Mouse (Mus musculus): ENCODE results near the gene Gm17509.

DNA sequence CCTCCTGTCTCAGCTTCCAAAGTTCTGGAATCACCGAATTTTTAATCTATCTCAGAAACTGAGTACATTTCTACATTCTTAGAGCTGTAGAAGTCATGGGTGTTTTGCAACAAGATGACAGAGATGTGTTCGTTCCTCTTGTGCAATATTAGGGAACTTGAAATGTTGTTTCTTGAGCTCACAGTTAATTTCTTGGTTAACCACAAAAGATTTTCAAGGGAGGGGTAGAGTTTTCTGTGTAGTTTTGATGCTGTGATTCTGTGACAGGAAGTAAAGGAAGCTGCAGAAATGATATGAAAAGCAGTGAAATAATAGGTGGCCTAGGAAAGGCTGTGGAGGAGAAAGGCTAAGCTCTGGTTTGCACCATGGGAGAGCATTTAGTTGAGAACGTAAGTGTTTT, 21.2 kb upstream of the Gm17509 start:
- TF ChIP-seq CTCF (conservative IDR thresholded peaks at IDR 0.05; ENCODE audit: low read length) (no peak), NANOG (IDR thresholded peaks at IDR 0.05; ENCODE audit: borderline replicate concordance, low read length) (no peak)

Data from E14TG2a.4 (cell line).